ENCODE assay signal across 24 mouse cellular contexts in genomic region chr3:52409465-52409864, GRCm38 (mm10).
DNase-seq lines count a peak whose midpoint lies in the region; ATAC-seq and TF ChIP-seq lines count a peak whose summit lies in the region.
"Had no signal": no experiment of that assay in that cellular context is flagged by ENCODE, and none has a peak within 500 bp of the region (broad histone marks: within the 10 kb centered on the region; RNA-seq: fewer than 3 reads in every experiment).

No protein-coding gene starts in this region.

- H3K9ac ChIP-seq in heart, embryonic 12.5 days, result no peak overlapping the region
- H3K9ac ChIP-seq in ES-E14 (ENCODE audit: insufficient read depth, low read depth, low read length, poor library complexity, severe bottlenecking), result 0 out of 2 replicates have a peak overlapping the region, but pooled peaks have one; percentile 20
- H3K9ac ChIP-seq: embryonic facial prominence, embryonic 13.5 days; embryonic facial prominence, embryonic 15.5 days; forebrain, embryonic 12.5 days had no signal

- no peak overlapping the region for H3K27ac ChIP-seq in heart, embryonic 12.5 days (ENCODE audit: poor library complexity, severe bottlenecking)
- no peak overlapping the region for H3K27ac ChIP-seq in ES-E14 (ENCODE audit: insufficient read depth, low read depth, low read length, poor library complexity, severe bottlenecking)
- no peak overlapping the region for H3K27ac ChIP-seq in embryonic facial prominence, embryonic 10.5 days (replicated peaks)
- H3K27ac ChIP-seq: embryonic facial prominence, embryonic 13.5 days; embryonic facial prominence, embryonic 15.5 days; forebrain, embryonic 10.5 days; forebrain, embryonic 12.5 days had no signal

- H3K36me3 ChIP-seq in heart, embryonic 12.5 days, result no peaks in the 10 kb centered on the region
- no peaks in the 10 kb centered on the region for H3K36me3 ChIP-seq in ES-E14 (ENCODE audit: control insufficient read depth, insufficient read depth, low read length, poor library complexity, severe bottlenecking)
- H3K36me3 ChIP-seq in embryonic facial prominence, embryonic 10.5 days (replicated peaks), result no peaks in the 10 kb centered on the region
- H3K36me3 ChIP-seq: embryonic facial prominence, embryonic 13.5 days; embryonic facial prominence, embryonic 15.5 days; forebrain, embryonic 10.5 days; forebrain, embryonic 12.5 days had no signal

- H3K4me2 ChIP-seq in heart, embryonic 12.5 days, result no peak overlapping the region
- H3K4me2 ChIP-seq: embryonic facial prominence, embryonic 13.5 days; embryonic facial prominence, embryonic 15.5 days; forebrain, embryonic 12.5 days had no signal

- DNase-seq in heart, adult 11 months, result peak; percentile 79
- peak; percentile 25 for DNase-seq in ES-CJ7 (ENCODE audit: low read depth, low spot score)
- no peak for DNase-seq in ES-E14 (ENCODE audit: low read depth, low spot score)
- DNase-seq in R1 (ENCODE audit: low read depth, low spot score), result peak; percentile 50
- DNase-seq in ovary, postnatal 10 days (ENCODE audit: low spot score), result no peak
- DNase-seq in embryonic facial prominence, embryonic 10.5 days (ENCODE audit: low spot score), result no peak
- DNase-seq in spleen, adult 18-20 months, result no peak
- DNase-seq: adrenal gland, adult 2 months; adrenal gland, postnatal 10 days; adrenal gland, postnatal 25 days; cerebellum, adult 11 months; cerebellum, adult 2 months; cerebellum, adult 9-10 months; cerebellum, postnatal 10 days; cerebellum, postnatal 25 days; embryo, embryonic 11 days had no signal

- peaks cover 46% of the 10 kb centered on the region for H3K4me1 ChIP-seq in heart, embryonic 12.5 days (replicated peaks)
- H3K4me1 ChIP-seq in ES-E14 (ENCODE audit: control insufficient read depth in 2 of 2, insufficient read depth in 2 of 2, low read length in 2 of 2, poor library complexity in 1 of 2), result peaks cover 11 to 20% of the 10 kb centered on the region in 2 experiments
- peaks cover 35% of the 10 kb centered on the region for H3K4me1 ChIP-seq in embryonic facial prominence, embryonic 10.5 days

- H3K4me3 ChIP-seq in heart, embryonic 12.5 days, result no peak overlapping the region
- H3K4me3 ChIP-seq in ES-E14 (ENCODE audit: insufficient read depth in 1 of 2, low read depth in 1 of 2, low read length in 2 of 2, poor library complexity in 1 of 2, severe bottlenecking in 1 of 2), result no peak overlapping the region
- H3K4me3 ChIP-seq in embryonic facial prominence, embryonic 10.5 days, result no peak overlapping the region
- H3K4me3 ChIP-seq: embryonic facial prominence, embryonic 13.5 days; embryonic facial prominence, embryonic 15.5 days; erythroblast, embryonic 14.5 days; forebrain, embryonic 10.5 days; forebrain, embryonic 12.5 days had no signal

- ATAC-seq in heart, embryonic 12.5 days (ENCODE audit: insufficient number of reproducible peaks, low FRiP score), result no peak
- ATAC-seq: forebrain, embryonic 14.5 days; forebrain, embryonic 16.5 days had no signal

- no peaks in the 10 kb centered on the region for H3K27me3 ChIP-seq in heart, embryonic 12.5 days (replicated peaks)
- peaks cover 16% of the 10 kb centered on the region; the same call in 1 of the 2 replicates for H3K27me3 ChIP-seq in embryonic facial prominence, embryonic 10.5 days (replicated peaks; ENCODE audit: low read depth, poor library complexity, severe bottlenecking)
- H3K27me3 ChIP-seq: embryonic facial prominence, embryonic 15.5 days had no signal

- 60% methylated on average over 7 of the region's 7 CpGs for WGBS in heart, embryonic 12.5 days
- WGBS in embryonic facial prominence, embryonic 10.5 days, result 47% methylated on average over 7 of the region's 7 CpGs

- in situ Hi-C loops in ES-E14 (cut with MboI; ENCODE audit: low sequenced_read_pairs in 2 of 2, unreplicated experiment in 2 of 2), result no loop called here

- no peaks in the 10 kb centered on the region for H3K9me3 ChIP-seq in heart, embryonic 12.5 days (replicated peaks)
- no peaks in the 10 kb centered on the region for H3K9me3 ChIP-seq in ES-E14 (ENCODE audit: control insufficient read depth, insufficient read depth, low read depth, low read length)
- no peaks in the 10 kb centered on the region for H3K9me3 ChIP-seq in embryonic facial prominence, embryonic 10.5 days
- H3K9me3 ChIP-seq: embryonic facial prominence, embryonic 13.5 days; embryonic facial prominence, embryonic 15.5 days; forebrain, embryonic 10.5 days; forebrain, embryonic 12.5 days had no signal

TF ChIP-seq in ES-E14, 5 proteins besides CTCF, POLR2A, EP300 and RAD21:
- TF ChIP-seq ZC3H11A (IDR thresholded peaks at IDR 0.05; ENCODE audit: borderline replicate concordance, low read depth, low read length) (no peak), CHD2 (IDR thresholded peaks at IDR 0.05; ENCODE audit: low read depth, low read length) (no peak)

Comparison
In these comparisons a context has a peak if more than half of its experiments do, and no peak if none do; other contexts are left out.
1. DNase-seq: peak in heart, adult 11 months (single experiment), ES-CJ7 (single experiment) and R1 (single experiment); none in ES-E14 (single experiment), ovary, postnatal 10 days (single experiment), embryonic facial prominence, embryonic 10.5 days (single experiment) and spleen, adult 18-20 months (0 of 2).